Mouse (Mus musculus): ENCODE data around the gene Crtc1.

Gene Crtc1

DNA sequence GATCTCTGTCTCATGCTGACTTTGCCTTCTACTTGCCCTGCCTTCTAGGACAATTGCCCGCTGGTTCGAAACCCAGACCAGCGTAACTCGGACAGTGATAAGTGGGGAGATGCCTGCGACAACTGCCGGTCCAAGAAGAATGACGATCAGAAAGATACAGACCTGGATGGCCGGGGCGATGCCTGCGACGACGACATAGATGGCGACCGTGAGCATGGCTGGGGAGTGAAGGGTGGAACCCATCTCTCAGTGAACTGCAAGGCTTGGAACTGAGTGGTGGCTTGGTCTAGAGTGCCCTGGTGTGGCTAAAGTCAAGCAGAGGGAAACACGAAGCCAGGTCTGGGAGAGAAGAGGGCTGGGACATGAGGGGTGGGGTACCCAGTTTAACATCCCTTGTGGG is 62.3 kb downstream of the Crtc1 start:
- DNase-seq: peak; percentile 33 to 42

GRCm38 (mm10) chr8:70376275-70376741 is 63.1 kb downstream of the Crtc1 start:
- DNase-seq: peak in 1 of 2 experiments; percentile 12

DNA sequence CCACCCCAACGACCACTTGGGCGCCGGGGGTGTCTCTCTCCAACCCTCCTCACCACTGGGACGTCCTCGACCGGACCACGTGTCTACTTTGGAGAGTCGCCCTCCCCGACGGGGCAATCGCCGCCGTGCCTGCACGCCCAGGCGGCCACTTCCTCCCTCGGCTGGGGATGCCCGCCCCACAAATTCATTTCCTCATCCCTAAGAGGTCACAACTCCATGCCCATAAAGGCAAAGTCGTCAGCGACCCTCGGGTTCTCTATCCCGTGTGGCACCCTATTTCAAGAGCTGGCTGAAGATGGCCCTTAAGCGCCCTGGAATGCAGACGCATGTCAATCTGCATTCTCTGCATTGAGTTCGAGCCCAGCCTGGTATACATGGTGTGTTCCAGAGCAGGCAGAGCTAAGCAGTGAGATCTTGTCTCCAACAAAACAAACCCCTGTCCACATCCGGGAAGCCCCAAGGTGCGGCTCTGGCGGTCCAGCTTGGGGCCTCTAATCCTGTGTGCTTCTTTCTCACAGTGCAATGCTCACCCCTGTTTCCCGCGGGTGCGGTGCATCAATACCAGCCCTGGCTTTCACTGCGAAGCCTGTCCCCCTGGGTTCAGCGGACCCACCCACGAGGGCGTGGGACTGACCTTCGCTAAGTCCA is 64.0 kb downstream of the Crtc1 start:
- peak in 1 of 2 experiments; percentile 13 for DNase-seq

GRCm38 (mm10) chr8:70374318-70374927 is 65.0 kb downstream of the Crtc1 start:
- peak; percentile 74 to 81 for DNase-seq

DNA sequence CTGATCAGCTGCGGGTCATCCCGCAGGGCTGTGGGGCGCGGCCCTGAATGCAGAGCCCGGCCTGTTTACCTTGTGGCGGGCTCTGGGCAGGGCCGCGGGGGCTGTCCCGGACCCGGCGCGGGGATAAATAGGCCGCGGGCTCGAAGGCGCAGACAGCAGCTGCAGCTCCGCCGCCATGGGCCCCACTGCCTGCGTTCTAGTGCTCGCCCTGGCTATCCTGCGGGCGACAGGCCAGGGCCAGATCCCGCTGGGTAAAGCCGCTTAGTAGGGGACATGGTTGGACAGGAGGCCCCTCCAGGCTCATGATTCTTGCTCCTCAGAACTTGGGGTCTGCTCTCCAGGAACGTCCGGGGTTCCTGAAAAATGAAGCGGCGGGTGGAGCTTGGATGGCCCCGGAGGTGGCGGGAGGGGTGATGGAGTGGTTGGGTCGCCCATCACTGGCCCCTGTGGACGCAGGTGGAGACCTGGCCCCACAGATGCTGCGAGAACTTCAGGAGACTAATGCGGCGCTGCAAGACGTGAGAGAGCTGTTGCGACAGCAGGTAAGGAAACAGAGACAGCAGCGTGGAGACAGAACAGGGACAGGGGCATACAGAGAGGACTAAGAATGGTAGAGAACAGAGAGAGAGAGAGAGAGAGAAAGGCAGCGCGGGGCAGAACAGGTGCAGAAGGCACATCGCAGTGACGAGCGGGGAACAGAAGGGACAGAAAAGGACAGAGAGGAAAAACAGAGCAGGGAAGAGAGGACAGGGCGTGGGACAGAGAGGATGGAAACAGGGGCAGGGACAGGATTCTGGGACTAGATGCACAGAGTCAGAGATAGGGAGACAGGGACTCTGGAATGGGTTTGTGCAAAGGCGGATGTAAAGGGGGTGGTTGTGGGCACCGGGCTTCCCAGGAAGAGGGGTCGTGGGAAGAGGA is 65.7 kb downstream of the Crtc1 start, which contains the start of gene Comp:
TSS of gene Comp (plus strand) at position 162 of the 921 bp plus-strand sequence.
- DNase-seq: peak in 1 of 2 experiments; percentile 22

DNA sequence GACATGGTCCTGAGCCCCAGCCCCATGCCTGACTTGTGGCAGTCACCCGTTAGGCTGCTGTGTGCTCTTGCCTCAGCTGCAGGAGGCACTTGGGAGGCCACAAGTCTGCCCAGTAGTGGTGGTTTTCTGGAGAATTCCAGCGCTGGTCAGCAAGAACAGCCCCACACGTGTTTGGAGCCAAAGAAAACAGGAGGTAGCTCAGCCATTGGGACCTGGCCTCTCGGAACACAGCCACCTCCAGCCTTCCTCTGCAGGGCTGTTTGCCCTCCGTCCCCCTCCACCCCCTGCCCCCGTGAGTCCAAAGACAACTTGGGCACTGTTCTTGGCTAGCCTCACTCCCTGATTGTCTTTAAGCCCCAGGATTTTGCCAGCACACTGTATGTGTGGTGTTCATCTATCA is 67.4 kb downstream of the Crtc1 start:
- DNase-seq: no peak

DNA sequence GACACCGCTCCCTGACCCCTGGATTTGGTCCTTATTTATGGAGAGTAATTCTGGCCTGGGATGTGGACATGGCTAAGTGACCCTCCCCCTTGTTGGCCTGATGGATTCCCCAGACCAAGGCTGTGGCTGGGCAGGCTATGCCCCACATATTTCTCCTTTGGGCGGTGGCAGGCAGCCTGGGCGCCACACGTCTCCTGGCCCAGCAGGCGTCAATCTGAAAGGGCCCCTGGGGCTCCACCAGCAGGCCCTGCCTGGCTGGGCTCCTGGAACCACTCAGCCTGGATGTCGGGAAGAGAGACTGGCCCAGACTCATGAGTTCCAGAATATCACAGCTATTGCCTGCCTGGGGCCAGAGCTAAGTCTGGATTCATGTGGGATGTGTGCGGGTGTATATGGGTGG is 68.9 kb downstream of the Crtc1 start:
- no peak for DNase-seq

DNA sequence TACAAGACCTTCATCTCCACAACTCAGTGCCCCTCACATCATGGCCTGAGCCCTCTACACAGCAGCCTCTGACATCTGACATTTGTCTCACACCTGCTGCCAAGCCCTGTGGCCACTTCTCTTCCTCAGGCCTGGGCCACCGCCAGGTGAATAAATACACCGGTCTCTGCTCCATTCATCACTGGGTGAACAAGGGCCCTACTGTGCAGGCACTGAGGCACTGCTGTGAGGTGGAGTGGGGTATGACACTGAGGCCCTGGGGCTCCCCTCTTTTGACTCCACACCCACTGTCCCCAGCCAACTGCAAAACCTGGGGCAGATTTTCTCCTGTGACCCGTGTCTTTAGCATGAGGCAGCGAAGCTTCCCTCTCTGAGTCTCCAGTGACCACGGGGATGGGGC is 72.8 kb downstream of the Crtc1 start:
- no peak for DNase-seq

- DNase-seq: no peak
These were observed 75.3 kb downstream of the Crtc1 start for GRCm38 (mm10) chr8:70364066-70364465.

- DNase-seq: no peak
These were observed 77.8 kb downstream of the Crtc1 start for GRCm38 (mm10) chr8:70361484-70362032.

DNA sequence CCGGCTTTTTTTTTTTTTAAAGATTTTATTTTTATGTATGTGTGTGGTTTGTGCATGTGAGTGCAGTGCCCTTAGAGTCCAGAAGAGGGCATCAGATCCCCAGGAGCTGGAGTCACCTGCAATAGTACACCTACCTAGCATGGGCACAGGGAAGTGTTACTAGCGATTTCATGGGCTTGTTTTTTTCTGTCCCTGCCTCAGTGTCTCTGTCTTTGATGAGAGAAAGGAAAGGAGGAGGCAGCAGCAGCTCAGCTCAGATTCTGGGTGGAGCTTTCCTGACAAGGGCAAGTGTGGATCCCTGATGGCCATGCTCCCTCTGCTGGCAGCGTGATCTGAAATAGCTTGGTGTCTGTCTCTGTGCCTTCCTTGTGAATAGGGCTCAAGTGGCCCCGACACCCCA is 78.6 kb downstream of the Crtc1 start:
- peak; percentile 42 to 62 for DNase-seq

DNA sequence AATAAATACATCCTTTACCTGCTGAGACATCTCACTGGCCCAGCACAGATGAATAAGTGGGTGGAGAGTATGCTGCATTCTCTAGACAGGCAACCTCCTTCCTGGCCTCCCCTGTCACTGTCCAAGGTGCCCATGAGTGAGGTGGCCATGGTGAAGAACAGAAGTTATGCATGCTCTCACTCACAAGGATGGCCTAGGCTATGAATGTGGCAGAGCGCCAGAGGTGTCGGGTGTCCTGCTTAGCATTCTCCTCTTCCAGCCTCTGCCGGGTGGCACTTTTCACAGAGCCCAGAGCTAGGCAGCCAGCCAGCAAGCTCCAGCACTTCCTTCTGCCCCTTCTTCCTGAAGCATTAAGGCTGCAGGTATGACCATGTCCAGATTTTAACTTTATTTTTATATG is 80.0 kb downstream of the Crtc1 start:
- DNase-seq: peak; percentile 37 to 60

DNA sequence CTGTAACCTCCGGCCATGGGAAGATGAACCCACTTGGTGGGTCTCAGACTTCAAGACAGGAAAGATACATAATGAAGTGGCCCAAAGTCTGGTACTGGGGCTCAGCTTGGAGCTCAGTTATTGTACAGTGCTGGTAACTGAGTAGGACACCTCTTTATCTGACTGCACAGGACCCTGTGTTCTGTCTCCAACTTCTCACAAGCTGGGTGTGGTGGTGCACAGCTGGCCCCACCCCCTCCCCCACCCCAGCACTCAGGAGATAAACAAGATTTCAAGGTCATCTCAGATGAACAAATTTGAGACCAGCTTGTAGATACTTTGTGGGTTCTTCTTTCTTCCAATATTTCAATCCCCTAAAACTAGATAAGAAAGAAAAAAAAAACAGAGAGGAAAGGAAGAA is 83.3 kb downstream of the Crtc1 start:
- no peak for DNase-seq

GRCm38 (mm10) chr8:70354004-70354403 is 85.4 kb downstream of the Crtc1 start:
- no peak for DNase-seq

DNA sequence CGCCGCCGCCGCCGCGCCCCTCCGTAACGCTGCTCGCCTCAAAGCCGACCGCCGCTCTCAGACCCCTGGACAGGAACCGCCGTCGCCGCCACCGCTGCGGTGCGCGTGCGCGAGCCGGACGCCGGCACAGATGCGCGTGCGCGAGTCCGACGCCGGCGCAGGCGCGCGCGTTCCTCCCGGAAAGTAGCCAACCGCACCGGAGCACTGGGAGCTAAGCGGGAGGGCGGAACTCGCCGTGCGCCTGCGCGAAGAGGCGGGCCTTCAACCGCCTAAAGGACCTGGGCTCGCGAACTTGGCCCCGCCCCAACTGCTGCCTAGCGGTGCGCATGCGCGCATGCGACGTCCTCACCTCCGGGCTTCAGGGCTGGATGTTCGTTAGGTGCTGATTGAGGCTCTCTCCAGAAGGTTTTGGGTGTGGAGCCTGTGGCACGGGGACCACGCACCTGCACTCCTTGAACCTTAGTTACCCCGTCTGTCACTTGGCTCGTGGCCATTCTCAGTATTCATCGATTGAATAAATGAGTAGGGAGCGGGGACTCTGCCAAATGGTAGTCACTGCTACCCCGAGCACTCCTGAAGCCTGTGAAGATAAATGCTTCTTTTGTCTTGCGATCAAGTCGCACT is 86.1 kb downstream of the Crtc1 start, which contains the start of gene Upf1:
TSS of gene Upf1 (minus strand) at position 85 of the 624 bp plus-strand sequence.
- DNase-seq: peak; percentile 100

- DNase-seq: no peak
These were observed 86.7 kb downstream of the Crtc1 start for GRCm38 (mm10) chr8:70352657-70353151.

GRCm38 (mm10) chr8:70352000-70352384 is 87.4 kb downstream of the Crtc1 start:
- DNase-seq: no peak

DNA sequence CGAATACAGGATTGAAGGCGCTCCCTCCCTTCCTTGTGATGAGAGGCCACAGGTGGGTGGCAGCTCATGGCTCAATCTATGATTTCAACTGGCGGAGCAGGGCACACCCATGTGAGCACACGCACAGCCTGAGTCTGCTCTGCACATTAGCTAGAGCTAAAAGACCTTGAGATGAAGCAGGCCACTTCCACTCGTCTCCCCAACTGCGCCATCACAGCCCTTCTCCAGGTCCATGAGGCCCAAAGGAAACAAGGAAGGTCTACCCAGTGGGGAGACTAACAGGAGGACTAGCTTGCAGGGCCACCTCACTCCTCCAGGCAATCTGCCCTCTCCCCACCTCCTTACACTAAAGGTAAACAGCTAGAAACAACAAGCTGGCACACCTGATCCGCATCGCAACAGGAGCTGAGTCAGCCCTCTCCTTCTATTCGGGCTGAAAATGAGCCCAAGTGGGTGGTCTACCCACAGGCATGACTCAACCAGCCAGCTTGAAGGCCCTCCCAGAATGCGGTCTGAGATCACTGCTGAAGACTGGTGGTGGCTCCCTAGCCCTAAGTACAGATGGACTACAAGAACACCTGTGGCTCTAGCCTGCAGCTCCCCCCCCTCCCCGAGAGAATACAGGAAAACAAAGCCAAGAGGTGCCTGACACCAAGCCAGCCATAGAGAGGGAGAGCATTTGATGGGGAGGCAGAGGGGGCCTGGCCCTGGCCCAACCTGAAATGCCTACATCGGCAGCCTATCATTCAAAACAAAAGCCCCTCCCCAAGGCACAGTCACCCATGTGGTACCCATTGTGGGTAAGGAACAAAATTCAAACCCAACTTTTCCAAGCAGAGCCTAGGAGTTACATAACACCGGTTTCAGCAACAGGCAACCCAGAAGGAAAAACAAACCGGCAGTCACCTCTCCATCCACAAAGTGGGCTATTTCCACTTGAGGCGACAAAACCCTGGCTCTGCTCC is 88.1 kb downstream of the Crtc1 start:
- peak in 1 of 2 experiments; percentile 50 for DNase-seq

DNA sequence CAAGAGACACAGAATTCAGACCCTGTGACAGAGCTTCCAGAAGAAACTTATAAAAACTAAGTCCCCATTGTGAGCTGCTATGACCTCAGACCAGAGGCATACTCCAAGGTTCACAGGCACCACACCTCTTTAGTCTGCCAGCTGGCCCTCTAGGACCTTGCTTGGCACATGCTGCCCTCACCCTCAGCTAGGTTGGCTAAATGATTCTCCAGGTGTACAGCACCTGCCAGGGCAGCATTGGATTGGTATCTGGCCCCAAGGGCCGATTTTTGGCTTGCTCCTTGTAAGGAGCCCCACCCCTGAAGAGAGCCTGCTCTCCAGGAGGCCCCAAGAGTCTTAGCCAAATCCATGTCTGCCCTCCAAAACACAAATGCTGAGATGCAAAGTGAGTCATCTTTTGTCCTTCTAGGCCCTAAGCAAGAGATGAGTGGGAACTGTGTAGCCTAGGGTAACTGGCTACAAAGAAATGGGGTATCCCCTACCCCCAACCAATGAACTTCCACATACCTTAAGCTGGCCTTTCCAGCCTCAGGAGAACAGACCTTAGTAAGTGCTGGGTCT is 91.4 kb downstream of the Crtc1 start:
- DNase-seq: no peak

GRCm38 (mm10) chr8:70347443-70347842 is 91.9 kb downstream of the Crtc1 start:
- DNase-seq: no peak

DNA sequence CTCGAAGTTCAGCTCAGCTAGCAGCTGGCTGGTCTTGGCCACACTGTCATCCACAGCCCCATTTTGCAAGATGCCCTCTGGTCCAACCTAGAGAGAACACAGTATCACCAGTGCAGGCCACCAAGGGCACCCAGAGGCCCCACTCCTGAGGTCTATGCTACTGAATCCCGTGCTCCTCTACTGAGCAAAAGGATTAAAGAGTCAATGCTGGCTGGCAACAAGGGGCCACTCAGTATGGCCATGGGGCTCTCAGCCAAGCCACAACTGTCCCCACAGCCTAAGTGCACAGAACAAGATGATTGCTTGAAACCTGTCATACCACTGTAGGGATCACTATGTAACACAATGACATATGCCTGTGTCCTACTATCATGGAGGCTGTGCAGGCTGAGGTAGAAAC is 95.1 kb downstream of the Crtc1 start:
- DNase-seq: no peak

All from cerebellum, postnatal 14 days (tissue).